Mouse (Mus musculus) lung, postnatal 0 days (tissue): ENCODE data around the gene Pgm2l1. TPM values are rescaled to one million over a fixed set of nuclear protein-coding genes. Genes with fewer than 3 reads are reported as not detected.

Experiments used
- ATAC-seq: fragments of 200-750 bp; cut with Nextera tagmentation; 2 replicates; pipeline ENCODE4 v1.8.0; 2017; ENCODE audit warnings: moderate library complexity
- DNase-seq: peaks from one replicate; pipeline ENCODE4 v3.0.0-alpha.2; 2016; ENCODE audit warnings: low spot score
- H3K27ac ChIP-seq: fragments of 300-500 bp; sonication (generic); 2 replicates; pipeline ENCODE4 v1.5.1; 2014; ENCODE audit warnings: antibody characterized with exemption, mild to moderate bottlenecking, low read length, mixed read lengths
- H3K27me3 ChIP-seq: fragments of 300-500 bp; sonication (generic); replicated peaks from 2 replicates; pipeline ENCODE4 v1.6.1; 2014; ENCODE audit warnings: low read length, mixed read lengths; ENCODE audit not compliant: insufficient read depth
- H3K36me3 ChIP-seq: fragments of 300-500 bp; sonication (generic); 2 replicates; pipeline ENCODE4 v1.6.1; 2014; ENCODE audit warnings: low read length, mixed read lengths; ENCODE audit not compliant: insufficient read depth
- H3K4me1 ChIP-seq: fragments of 300-500 bp; sonication (generic); 2 replicates; pipeline ENCODE4 v1.6.1; 2014; ENCODE audit warnings: antibody characterized with exemption, low read depth, low read length, mixed read lengths; ENCODE audit not compliant: insufficient read depth
- H3K4me2 ChIP-seq: fragments of 300-500 bp; sonication (generic); replicated peaks from 2 replicates; pipeline ENCODE4 v1.6.1; 2014; ENCODE audit warnings: low read depth, mild to moderate bottlenecking, low read length, moderate library complexity, mixed read lengths
- H3K4me3 ChIP-seq: fragments of 300-500 bp; sonication (generic); 2 replicates; pipeline ENCODE4 v1.5.1; 2014; ENCODE audit warnings: low read depth, low read length
- H3K9ac ChIP-seq: fragments of 300-500 bp; sonication (generic); replicated peaks from 2 replicates; pipeline ENCODE4 v1.6.1; 2014; ENCODE audit warnings: low read depth, mild to moderate bottlenecking
- H3K9me3 ChIP-seq: fragments of 300-500 bp; sonication (generic); 2 replicates; pipeline ENCODE4 v1.6.1; 2016; ENCODE audit warnings: low read length, mixed read lengths
- CTCF ChIP-seq: IDR thresholded peaks from 2 replicates; pipeline ENCODE4 v1.5.1; 2016; ENCODE audit warnings: antibody characterized with exemption, mild to moderate bottlenecking
- EP300 ChIP-seq: IDR thresholded peaks from 2 replicates; pipeline ENCODE4 v1.6.1; 2016; ENCODE audit warnings: antibody characterized with exemption, mild to moderate bottlenecking, control low read depth
- WGBS: fragments of 180-500 bp; shearing (Covaris S2); extraction: QIAGEN DNeasy Blood & Tissue Kit; methylation state at CpG from one replicate; pipeline ENCODE4 v1.1.7; 2014; 5-methylcytosine and 5-hydroxymethylcytosine counted together
- polyA plus RNA-seq: library from polyadenylated mRNA; unstranded; fragments of >200 nt; fragmentation: Nextera tagmentation; extraction: Ambion mirVana; gene quantifications from 2 replicates; pipeline ENCODE4 v1.2.1, GENCODE M21; 2015

Gene Pgm2l1
- polyA plus RNA-seq, 1 experiment from 2014 or later: 2.0 TPM

- no peak overlapping the region for H3K27ac ChIP-seq
- H3K4me3 ChIP-seq: no peak overlapping the region
- DNase-seq (peak; percentile 31), ATAC-seq (no peak)
- H3K4me2 ChIP-seq: no peak overlapping the region
- H3K36me3 ChIP-seq: 0 out of 2 replicates have a peak, but pooled peaks cover 6% of the 10 kb centered on the region
- H3K9ac ChIP-seq: no peak overlapping the region
- no peaks in the 10 kb centered on the region for H3K9me3 ChIP-seq
- no peaks in the 10 kb centered on the region for H3K27me3 ChIP-seq
- TF ChIP-seq EP300 (no peak), CTCF (peak; percentile 86)
- WGBS: 63% methylated on average over 6 of the region's 6 CpGs
- H3K4me1 ChIP-seq: no peaks in the 10 kb centered on the region
Observed at GRCm38 (mm10) chr7:100325482-100325881, 98.3 kb downstream of the Pgm2l1 start.

- no peak overlapping the region for H3K9ac ChIP-seq
- H3K27me3 ChIP-seq: no peaks in the 10 kb centered on the region
- peak; percentile 45 for DNase-seq
- TF ChIP-seq CTCF (no peak), EP300 (no peak)
- 70% methylated on average over 7 of the region's 7 CpGs for WGBS
- H3K4me3 ChIP-seq: no peak overlapping the region
- no peaks in the 10 kb centered on the region for H3K4me1 ChIP-seq
- no peaks in the 10 kb centered on the region for H3K9me3 ChIP-seq
- H3K27ac ChIP-seq: no peak overlapping the region
- no peak overlapping the region for H3K4me2 ChIP-seq
- peak; percentile 92 for ATAC-seq
- peaks cover 12% of the 10 kb centered on the region; the same call in 1 of the 2 replicates for H3K36me3 ChIP-seq
Observed at GRCm38 (mm10) chr7:100327514-100327913, 100.3 kb downstream of the Pgm2l1 start.

Other genes starting within 250 kb of the Pgm2l1 start
- gene Rnf169, start 246.9 kb upstream of the Pgm2l1 start, polyA plus RNA-seq: 3.8 and 4.2 TPM in 2 replicates
- 0.11 TPM in 1 of 2 replicates, not detected in the other for gene Chrdl2, start 221.2 kb upstream of the Pgm2l1 start, polyA plus RNA-seq
- gene Pold3, start 105.8 kb upstream of the Pgm2l1 start, polyA plus RNA-seq: 18.2 and 19.3 TPM in 2 replicates
- gene Lipt2, start 68.1 kb upstream of the Pgm2l1 start, polyA plus RNA-seq: 9.7 and 12.4 TPM in 2 replicates
- 3.3 and 4.9 TPM in 2 replicates for gene Kcne3, start 50.9 kb upstream of the Pgm2l1 start, polyA plus RNA-seq
- 1.8 and 2.4 TPM in 2 replicates for gene P4ha3, start 58.1 kb downstream of the Pgm2l1 start, polyA plus RNA-seq
- gene C2cd3, start 144.8 kb downstream of the Pgm2l1 start, polyA plus RNA-seq: 7.5 and 9.2 TPM in 2 replicates
- 32.6 and 34.3 TPM in 2 replicates for gene Ppme1, start 144.9 kb downstream of the Pgm2l1 start, polyA plus RNA-seq
- 0.08 and 0.15 TPM in 2 replicates for gene Ucp3, start 245.6 kb downstream of the Pgm2l1 start, polyA plus RNA-seq